Mouse (Mus musculus) right cerebral cortex, postnatal 4 days (tissue): ENCODE data around the gene Zfp951.
"Not testable (repeated sequence)": the region's sequence is repeated elsewhere in the genome, so short reads cannot be mapped to it uniquely, and the experiment has no call there.

ENCODE experiments used
- DNase-seq: peaks from one replicate; pipeline ENCODE4 v3.0.0-alpha.2; 2022

Gene Zfp951

DNA sequence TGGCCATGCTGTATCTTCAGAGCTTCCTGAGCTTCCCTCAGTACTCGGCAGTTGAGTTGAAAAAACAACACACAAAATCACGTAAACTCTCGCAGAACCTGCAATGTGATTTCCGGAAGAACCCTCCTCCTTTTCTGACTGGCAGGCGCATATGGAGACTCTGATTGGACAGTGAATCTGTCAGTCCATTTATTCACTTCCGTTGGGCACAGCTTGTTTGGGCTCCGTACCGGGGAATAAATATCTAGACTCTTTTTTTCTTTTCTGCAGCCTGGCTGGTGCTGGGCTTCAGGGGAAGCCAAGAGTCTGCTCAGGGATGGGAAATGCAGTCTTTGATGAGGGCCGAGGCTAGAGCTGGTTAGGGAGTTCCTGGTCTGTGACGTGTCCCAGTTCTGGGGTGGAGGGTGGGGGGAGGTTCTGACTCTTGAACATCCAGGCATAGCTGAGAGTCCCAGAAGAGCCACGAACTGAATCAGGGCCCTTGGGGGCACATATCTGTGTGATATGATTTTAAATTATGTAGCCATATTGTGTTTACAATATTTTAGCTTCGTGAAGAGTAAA is at the start of gene Zfp951:
Zfp951 (minus strand) TSS at position 109 of the 564 bp plus-strand sequence.
- DNase-seq = peak; percentile 6

DNA sequence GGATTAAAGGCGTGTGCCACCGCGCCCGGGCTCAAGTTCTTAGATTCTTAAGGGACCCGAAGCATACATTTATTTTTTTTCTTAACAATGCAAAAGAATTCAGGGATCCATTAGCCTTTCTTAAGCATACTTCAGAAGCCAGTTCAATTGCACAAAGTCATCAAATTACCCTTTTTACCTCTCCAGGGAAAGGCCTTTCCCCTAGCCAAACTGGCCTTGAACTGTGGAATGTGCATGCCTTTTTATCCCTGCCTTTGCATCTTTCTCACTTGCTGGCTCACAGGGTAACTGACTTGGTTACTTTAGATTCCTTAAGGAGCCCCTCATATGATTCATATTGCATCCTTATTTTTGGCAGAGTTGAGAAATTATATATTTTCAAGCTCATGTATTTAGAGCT is 46.7 kb upstream of the Zfp951 start:
- not testable (repeated sequence) for DNase-seq

DNA sequence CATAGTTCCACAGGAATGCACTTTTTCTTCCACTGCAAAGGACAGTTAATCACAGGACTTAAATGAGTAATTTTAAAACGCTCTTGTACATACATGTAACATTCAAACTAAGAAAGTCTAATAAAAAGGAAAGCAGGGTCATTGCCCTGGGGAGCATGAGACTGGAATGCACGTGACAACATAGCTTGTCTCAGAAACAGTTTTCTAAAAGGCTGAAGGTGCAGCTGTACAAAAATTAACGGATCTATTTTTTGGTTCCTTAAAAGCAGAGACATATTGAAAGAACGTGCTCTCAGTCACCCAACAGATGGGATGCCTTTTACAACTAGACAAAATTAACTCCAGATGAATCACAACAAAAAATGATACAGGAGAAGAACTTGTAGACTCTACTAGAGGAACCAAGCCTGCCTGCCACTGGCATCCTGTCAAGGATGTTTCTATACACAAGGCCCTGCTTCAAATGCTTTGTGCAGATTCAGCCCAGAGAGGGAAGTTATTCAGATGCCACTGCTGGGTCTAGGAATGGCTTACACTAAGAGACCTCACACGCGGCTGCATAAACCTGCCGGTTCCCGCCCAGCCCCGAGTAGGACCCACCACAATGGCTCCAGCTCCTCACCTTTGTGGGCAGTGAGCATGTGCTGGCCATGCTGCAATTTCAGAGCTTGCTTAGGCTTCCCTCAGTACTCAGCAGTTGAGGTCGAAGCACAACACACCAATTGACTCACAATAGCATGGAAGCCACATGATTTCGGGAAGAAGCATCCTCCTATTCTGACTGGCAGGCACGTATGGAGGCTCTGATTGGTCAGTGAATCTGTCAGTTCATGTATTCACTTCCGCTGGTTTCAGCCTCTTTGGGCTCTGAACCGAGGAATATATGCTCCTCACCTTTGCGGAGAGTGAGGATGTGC is 567 bp downstream of the Zfp951 start:
- not testable (repeated sequence) for DNase-seq

DNA sequence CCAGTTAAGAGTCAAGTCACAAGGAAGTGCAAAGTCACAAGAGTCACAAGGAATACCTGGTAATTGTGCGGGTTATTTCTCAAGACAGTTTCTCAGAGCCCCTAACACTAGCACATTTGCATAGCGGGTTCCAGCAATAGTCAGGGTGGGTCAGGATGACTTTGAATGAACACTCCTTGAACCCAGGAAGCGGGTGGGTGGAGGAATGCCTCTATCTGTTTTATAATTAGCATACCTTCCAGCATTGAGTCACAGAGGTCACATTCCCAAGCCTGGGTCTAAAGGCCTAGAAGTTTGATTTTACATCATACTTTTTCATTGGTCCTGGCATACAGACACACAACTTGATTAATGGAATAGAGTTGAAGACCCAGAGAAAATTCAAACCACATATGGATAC is 5.3 kb downstream of the Zfp951 start:
- not testable (repeated sequence) for DNase-seq

DNA sequence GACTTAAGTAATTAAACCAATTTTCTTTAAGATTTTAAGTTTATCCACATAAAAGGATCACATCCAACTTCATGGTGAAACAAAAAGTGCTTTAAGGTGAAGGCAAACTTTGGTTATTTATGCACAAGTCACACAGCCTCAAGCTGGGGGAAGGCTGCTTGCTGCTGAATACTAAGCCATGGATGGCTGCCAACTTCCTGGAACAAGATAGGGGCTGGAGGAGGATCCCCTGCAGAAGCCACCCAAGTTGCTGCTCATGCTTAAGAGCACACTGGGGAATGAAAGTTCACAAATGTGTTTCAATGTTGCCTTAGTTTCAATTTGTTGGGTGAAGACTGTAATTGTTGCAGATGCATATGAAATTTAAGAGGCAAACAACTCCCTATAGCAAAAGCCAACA is 26.5 kb downstream of the Zfp951 start:
- no peak for DNase-seq

DNA sequence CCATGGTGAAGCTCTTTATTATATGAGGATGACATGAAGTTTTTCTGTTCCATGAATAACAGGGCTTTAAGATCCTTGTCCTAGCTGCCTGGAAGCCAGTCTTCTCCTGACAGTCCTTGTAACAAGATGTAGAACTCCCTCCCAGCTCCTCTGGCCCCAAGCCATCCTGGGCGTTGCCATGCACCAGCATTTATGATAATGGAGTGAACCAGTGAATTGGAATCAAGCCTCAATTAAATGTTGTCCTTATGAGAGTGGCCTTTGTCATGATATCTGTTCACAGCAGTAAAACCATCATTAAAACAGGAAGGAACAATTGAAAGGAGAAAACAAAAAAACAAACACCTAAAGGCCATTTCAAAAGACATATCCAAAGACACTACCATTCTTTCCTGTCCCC is 30.3 kb downstream of the Zfp951 start:
- no peak for DNase-seq

DNA sequence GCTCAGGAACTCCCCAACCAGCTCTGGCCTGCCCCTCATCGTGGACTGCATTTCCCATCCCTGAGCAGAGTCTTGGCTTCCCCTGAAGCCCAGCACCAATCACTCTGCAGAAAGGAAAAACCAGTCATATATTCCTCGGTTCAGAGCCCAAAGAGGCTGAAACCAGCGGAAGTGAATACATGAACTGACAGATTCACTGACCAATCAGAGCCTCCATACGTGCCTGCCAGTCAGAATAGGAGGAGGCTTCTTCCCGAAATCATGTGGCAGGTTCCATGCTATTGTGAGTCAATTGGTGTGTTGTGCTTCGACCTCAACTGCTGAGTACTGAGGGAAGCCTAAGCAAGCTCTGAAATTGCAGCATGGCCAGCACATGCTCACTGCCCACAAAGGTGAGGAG is 89.7 kb downstream of the Zfp951 start:
- DNase-seq = not testable (repeated sequence)
